Mouse (Mus musculus) C2C12 (cell line): ENCODE measurements around the gene Irs3. TPM values are rescaled to one million over a fixed set of nuclear protein-coding genes. Genes with fewer than 3 reads are reported as not detected.

Experiments
- H3K27me3 ChIP-seq: one replicate; pipeline ENCODE4 v1.6.1; 2011; ENCODE audit not compliant: control insufficient read depth, insufficient read depth, insufficient read length
- H3K36me3 ChIP-seq: one replicate; pipeline ENCODE4 v1.6.1; 2011; ENCODE audit not compliant: control insufficient read depth, insufficient read depth
- H3K4me3 ChIP-seq: one replicate; pipeline ENCODE4 v1.5.1; 2011; ENCODE audit warnings: mild to moderate bottlenecking, control low read depth; ENCODE audit not compliant: poor library complexity, insufficient read depth, severe bottlenecking
- H3K79me2 ChIP-seq: one replicate; pipeline ENCODE4 v1.6.1; 2011; ENCODE audit not compliant: control insufficient read depth, insufficient read depth
- H3K79me3 ChIP-seq: one replicate; pipeline ENCODE4 v1.6.1; 2011; ENCODE audit warnings: low read depth, control low read depth
- H3ac ChIP-seq: one replicate; pipeline ENCODE3; 2011; ENCODE audit warnings: low read depth; ENCODE audit not compliant: control insufficient read depth, insufficient read length
- CEBPB ChIP-seq: IDR thresholded peaks from one replicate; pipeline ENCODE4 v1.6.1; 2011; ENCODE audit warnings: low read depth, mild to moderate bottlenecking, control low read depth, moderate library complexity
- CTCF ChIP-seq: IDR thresholded peaks from one replicate; pipeline ENCODE4 v1.5.1; 2011; ENCODE audit not compliant: control insufficient read depth, insufficient read depth, insufficient read length
- FOSL1 ChIP-seq: IDR thresholded peaks from one replicate; pipeline ENCODE4 v1.8.0; 2011; ENCODE audit warnings: mild to moderate bottlenecking, low read length; ENCODE audit not compliant: poor library complexity, insufficient read depth, severe bottlenecking
- MAX ChIP-seq: IDR thresholded peaks from one replicate; pipeline ENCODE4 v1.6.1; 2011; ENCODE audit warnings: mild to moderate bottlenecking, control low read depth
- MYOD1 ChIP-seq: IDR thresholded peaks from one replicate; pipeline ENCODE4 v1.6.1; 2011; ENCODE audit warnings: low read depth; ENCODE audit not compliant: control insufficient read depth, insufficient read length
- MYOG ChIP-seq: IDR thresholded peaks from one replicate; pipeline ENCODE4 v1.6.1; 2011; ENCODE audit not compliant: control insufficient read depth, insufficient read length; ENCODE audit errors: extremely low read depth
- USF1 ChIP-seq: IDR thresholded peaks from one replicate; pipeline ENCODE4 v1.6.1; 2011; ENCODE audit warnings: low read depth, mild to moderate bottlenecking, control low read depth, moderate library complexity
- polyA plus RNA-seq: library from polyadenylated mRNA; unstranded; fragments of >200 nt; fragmentation: generic; extraction: Trizol; gene quantifications from one replicate; pipeline ENCODE4 v1.2.1, GENCODE M21; 2012; ENCODE audit warnings: missing spikeins

Gene Irs3
- polyA plus RNA-seq, 1 experiment = 0.05 TPM

DNA sequence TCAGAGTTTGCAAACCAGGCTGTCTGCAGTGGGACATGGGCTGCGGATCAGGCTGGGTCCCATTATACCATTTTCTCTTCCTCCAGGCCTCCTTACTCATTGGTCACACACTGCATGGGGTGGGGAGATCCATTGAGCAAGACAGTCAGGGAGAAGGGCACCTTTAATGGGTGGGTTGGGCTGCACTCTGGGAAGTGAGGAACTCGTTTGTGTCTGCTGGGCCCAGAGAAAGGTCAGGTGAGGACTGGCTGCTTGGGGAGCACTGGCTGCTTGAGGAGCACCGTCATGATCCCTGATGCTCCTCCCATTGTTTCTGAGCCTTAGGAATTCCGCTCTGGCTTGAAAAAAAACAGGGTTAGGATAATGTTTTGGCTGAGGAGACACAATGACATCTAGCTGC is 2.6 kb downstream of the Irs3 start:
- Histone ChIP-seq H3K79me2 (no peaks in the 10 kb centered on the region), H3K4me3 (no peak overlapping the region), H3K36me3 (peaks cover 40% of the 10 kb centered on the region), H3K79me3 (no peaks in the 10 kb centered on the region), H3ac (no peak overlapping the region), H3K27me3 (no peaks in the 10 kb centered on the region)
- TF ChIP-seq FOSL1 (no peak), CEBPB (no peak), MYOD1 (no peak)

DNA sequence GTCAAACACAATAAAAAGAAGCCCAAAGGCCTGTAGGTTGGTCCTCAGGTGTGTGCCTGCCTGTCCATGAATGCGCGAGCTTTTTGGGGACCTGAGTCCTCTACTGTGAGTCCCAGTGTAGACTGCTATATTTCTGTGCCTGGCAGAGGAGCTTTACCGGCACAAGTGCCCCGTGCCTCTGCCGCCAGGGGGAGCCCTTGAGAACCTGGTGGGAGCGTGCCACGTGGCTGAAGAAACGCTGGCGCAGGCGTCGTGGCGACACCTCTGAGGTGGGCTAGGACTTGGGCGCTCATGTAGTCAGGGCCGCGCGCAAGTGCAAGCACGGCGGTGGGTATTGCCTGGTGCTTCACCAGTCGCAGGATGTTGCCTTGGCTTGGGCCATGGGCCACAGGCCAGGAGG is 4.5 kb downstream of the Irs3 start, which contains the start of gene Sap25:
Gene Sap25, plus strand, starts transcription at position 281 of the 400 bp plus-strand sequence.
- H3K4me3 ChIP-seq = no peak within 1 kb of the TSS
- peaks cover 55% of the 10 kb centered on the region for H3K36me3 ChIP-seq
- TF ChIP-seq MYOD1 (no peak), MYOG (no peak), CTCF (peak; percentile 60)
- no peaks in the 10 kb centered on the region for H3K79me2 ChIP-seq
- no peak within 1 kb of the TSS for H3ac ChIP-seq
- H3K27me3 ChIP-seq = no peaks in the 10 kb centered on the region
- no peaks in the 10 kb centered on the region for H3K79me3 ChIP-seq

DNA sequence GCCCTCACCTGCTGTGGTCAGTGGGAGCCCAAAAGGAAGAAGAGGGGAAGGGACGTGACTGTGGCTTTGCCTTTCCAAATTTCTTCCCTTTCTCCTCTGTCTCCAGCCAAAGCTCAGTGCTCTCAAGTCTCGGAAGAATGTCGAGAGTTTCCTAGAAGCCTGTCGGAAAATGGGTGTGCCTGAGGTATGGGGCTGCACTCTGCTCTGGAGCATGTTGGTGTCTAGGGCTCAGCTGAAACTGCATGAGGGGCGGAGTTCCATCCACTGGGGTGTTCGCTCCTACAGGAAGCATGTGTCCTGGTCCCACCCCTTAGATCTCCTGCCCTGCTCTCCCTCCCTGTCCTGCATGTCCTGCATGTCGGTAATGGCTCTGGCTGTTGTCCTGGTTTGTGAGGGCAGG is 6.0 kb downstream of the Irs3 start:
- H3K27me3 ChIP-seq = no peaks in the 10 kb centered on the region
- no peaks in the 10 kb centered on the region for H3K79me2 ChIP-seq
- H3K4me3 ChIP-seq = no peak overlapping the region
- no peak overlapping the region for H3ac ChIP-seq
- TF ChIP-seq MYOD1 = no peak
- no peak for TF ChIP-seq CTCF
- TF ChIP-seq MAX = no peak
- no peak for TF ChIP-seq FOSL1
- TF ChIP-seq USF1 = no peak
- no peak for TF ChIP-seq MYOG
- no peak for TF ChIP-seq CEBPB
- H3K36me3 ChIP-seq = peaks cover 69% of the 10 kb centered on the region
- no peaks in the 10 kb centered on the region for H3K79me3 ChIP-seq

DNA sequence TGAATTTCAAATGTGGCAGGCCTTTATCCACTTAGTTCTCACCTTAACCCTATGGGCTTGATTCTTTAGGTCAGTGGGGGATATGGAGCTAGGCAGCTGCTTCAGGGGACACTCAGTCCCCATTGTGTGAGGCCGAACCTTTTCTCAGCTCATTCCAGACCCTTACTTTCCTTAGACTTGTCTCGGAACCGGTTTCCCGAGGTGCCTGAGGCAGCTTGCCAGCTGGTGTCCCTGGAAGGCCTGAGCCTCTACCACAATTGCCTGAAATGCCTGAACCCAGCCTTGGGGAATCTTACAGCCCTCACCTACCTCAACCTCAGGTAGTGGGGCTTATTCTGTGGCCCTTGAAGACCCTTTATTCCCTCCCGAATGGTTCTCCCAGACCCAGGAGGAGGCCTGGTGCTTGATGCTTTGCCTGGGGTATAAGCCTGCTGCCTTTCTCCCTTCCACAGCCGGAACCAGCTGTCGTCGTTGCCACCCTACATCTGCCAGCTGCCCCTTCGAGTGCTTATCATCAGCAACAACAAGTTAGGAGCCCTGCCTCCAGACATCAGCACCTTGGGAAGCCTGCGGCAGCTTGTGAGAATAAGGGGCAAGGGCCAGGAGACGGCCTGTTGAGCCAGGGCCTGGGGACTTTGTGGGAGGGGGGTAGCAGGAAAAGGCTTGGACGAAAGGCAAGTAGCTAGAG is 12.0 kb downstream of the Irs3 start:
- Histone ChIP-seq H3K79me3 (peaks cover 37% of the 10 kb centered on the region), H3ac (no peak overlapping the region), H3K36me3 (peaks cover 54% of the 10 kb centered on the region), H3K27me3 (no peaks in the 10 kb centered on the region), H3K79me2 (peaks cover 51% of the 10 kb centered on the region), H3K4me3 (no peak overlapping the region)
- TF ChIP-seq CEBPB = no peak

DNA sequence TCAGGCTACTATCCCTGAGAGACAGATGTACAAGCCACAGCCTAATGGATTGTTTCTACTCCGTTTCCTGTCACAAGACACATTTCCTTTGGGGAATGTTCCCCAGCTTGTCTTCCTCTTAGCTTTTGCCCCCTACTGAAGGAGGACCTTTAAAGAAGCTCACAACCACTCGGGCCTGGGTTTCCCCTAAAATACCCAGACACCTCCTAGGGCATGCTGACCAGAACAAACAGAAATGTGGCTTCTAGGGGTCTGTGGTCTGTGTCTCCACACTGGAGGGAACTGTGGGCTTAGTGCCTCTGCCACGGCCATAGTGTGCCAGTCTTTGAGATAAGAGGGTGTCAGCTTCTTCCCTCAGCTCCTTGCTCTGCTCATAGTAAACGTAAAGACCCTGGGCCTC is 13.9 kb downstream of the Irs3 start:
- Histone ChIP-seq H3ac (peak overlapping the region; percentile 58), H3K27me3 (no peaks in the 10 kb centered on the region), H3K36me3 (peaks cover 37% of the 10 kb centered on the region), H3K4me3 (no peak overlapping the region), H3K79me2 (peaks cover 51% of the 10 kb centered on the region), H3K79me3 (peaks cover 37% of the 10 kb centered on the region)
- TF ChIP-seq MYOD1 (no peak), USF1 (no peak), MAX (no peak), MYOG (no peak), CEBPB (no peak), FOSL1 (no peak), CTCF (no peak)

DNA sequence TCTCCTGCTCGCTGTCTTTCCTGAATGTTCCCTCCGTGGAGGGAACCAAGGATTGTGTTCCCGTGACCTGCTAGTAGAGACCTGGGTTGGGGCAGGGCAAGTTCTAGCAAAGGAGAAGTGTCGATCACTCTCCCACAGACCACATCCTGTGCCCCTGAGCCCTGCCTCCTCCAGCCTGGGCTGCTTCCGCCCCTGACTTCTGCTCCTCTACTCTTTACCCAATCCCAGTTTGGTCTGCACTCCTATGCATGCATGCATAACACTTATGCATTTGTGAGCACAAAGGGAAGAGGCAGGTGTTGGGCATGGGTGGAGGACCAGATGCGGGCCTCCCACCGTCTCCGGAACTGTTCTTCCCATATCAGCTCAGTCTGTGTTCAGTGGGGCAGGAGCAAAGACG is 14.3 kb downstream of the Irs3 start:
- peaks cover 36% of the 10 kb centered on the region for H3K36me3 ChIP-seq
- peaks cover 51% of the 10 kb centered on the region for H3K79me2 ChIP-seq
- peaks cover 37% of the 10 kb centered on the region for H3K79me3 ChIP-seq
- no peaks in the 10 kb centered on the region for H3K27me3 ChIP-seq
- peak overlapping the region; percentile 58 for H3ac ChIP-seq
- TF ChIP-seq CTCF = no peak
- no peak for TF ChIP-seq FOSL1
- TF ChIP-seq MYOD1 = no peak
- no peak for TF ChIP-seq MAX
- no peak for TF ChIP-seq CEBPB
- no peak for TF ChIP-seq MYOG
- TF ChIP-seq USF1 = no peak
- H3K4me3 ChIP-seq = peak overlapping the region; percentile 29
